Comparison of ENCODE assay signal across 17 mouse cellular contexts in genomic region chr12:31377241-31377640, GRCm38 (mm10). TPM values are rescaled to one million over a fixed set of nuclear protein-coding genes. Genes with fewer than 3 reads are reported as not detected.
DNase-seq lines count a peak whose midpoint lies in the region; ATAC-seq and TF ChIP-seq lines count a peak whose summit lies in the region.
"Had no signal": no experiment of that assay in that cellular context is flagged by ENCODE, and none has a peak within 500 bp of the region (broad histone marks: within the 10 kb centered on the region; RNA-seq: fewer than 3 reads in every experiment).

No protein-coding gene starts in this region.

- no peaks in the 10 kb centered on the region for H3K36me3 ChIP-seq in heart, embryonic 11.5 days (ENCODE audit: control insufficient read depth, insufficient read depth, low read length)
- no peaks in the 10 kb centered on the region for H3K36me3 ChIP-seq in liver, embryonic 11.5 days (ENCODE audit: control insufficient read depth, insufficient read depth, low read length)
- H3K36me3 ChIP-seq in liver, postnatal 0 days (replicated peaks; ENCODE audit: insufficient read depth, low read length) = no peaks in the 10 kb centered on the region
- no peaks in the 10 kb centered on the region for H3K36me3 ChIP-seq in testis, adult 2 months (ENCODE audit: control insufficient read depth, insufficient read depth, low read length)
- H3K36me3 ChIP-seq: limb, embryonic 12.5 days had no signal

- ATAC-seq in heart, embryonic 11.5 days (replicated peaks; ENCODE audit: insufficient number of reproducible peaks, low FRiP score, low TSS enrichment) = no peak
- no peak for ATAC-seq in liver, embryonic 11.5 days (replicated peaks; ENCODE audit: low FRiP score)
- no peak for ATAC-seq in liver, postnatal 0 days
- no peak; the same call in 1 of the 2 replicates for ATAC-seq in cerebellum, adult (ENCODE audit: insufficient number of reproducible peaks, low FRiP score, low TSS enrichment)
- ATAC-seq: CD4-positive, CD25-positive, alpha-beta regulatory T cell, adult 4 months had no signal

- no peak for TF ChIP-seq CTCF in liver, postnatal 0 days (IDR thresholded peaks at IDR 0.05; ENCODE audit: low read depth)
- TF ChIP-seq CTCF in testis, adult 2 months (IDR thresholded peaks at IDR 0.05; ENCODE audit: control insufficient read depth, insufficient read depth, insufficient replicate concordance, low read depth, low read length) = no peak

- no peak for TF ChIP-seq EP300 in liver, postnatal 0 days (IDR thresholded peaks at IDR 0.05; ENCODE audit: low read depth)

- H3K9me3 ChIP-seq in heart, embryonic 11.5 days (replicated peaks; ENCODE audit: control insufficient read depth, low read length) = no peaks in the 10 kb centered on the region
- no peaks in the 10 kb centered on the region for H3K9me3 ChIP-seq in liver, embryonic 11.5 days (ENCODE audit: control insufficient read depth, low read length)
- no peaks in the 10 kb centered on the region for H3K9me3 ChIP-seq in liver, postnatal 0 days (ENCODE audit: low read length)
- H3K9me3 ChIP-seq: limb, embryonic 12.5 days had no signal

- H3K27me3 ChIP-seq in heart, embryonic 11.5 days (ENCODE audit: control insufficient read depth, insufficient read depth, low read length) = no peaks in the 10 kb centered on the region
- H3K27me3 ChIP-seq in liver, embryonic 11.5 days (replicated peaks; ENCODE audit: control insufficient read depth, insufficient read depth, low read length) = no peaks in the 10 kb centered on the region
- H3K27me3 ChIP-seq in liver, postnatal 0 days (ENCODE audit: insufficient read depth, low read length) = no peaks in the 10 kb centered on the region
- H3K27me3 ChIP-seq in testis, adult 2 months (ENCODE audit: control insufficient read depth, insufficient read depth, low read length) = no peaks in the 10 kb centered on the region
- H3K27me3 ChIP-seq: limb, embryonic 12.5 days had no signal

- intact Hi-C loops in heart, postnatal 14 days (cut with DNase I) = loop anchor here (10.0 kb wide), 3 partner anchors 128 to 548 kb away; partner anchors contain the start of gene Gpr22
- intact Hi-C loops in left cerebral cortex, postnatal 14 days (cut with DNase I) = loop anchor here (10.0 kb wide), 4 partner anchors 78 to 548 kb away; partner anchors contain the start of gene Gpr22

- peaks cover 7% of the 10 kb centered on the region for H3K4me1 ChIP-seq in heart, embryonic 11.5 days (ENCODE audit: control insufficient read depth, insufficient read depth, low read length)
- H3K4me1 ChIP-seq in liver, embryonic 11.5 days (replicated peaks; ENCODE audit: control insufficient read depth, insufficient read depth, low read length) = peaks cover 4% of the 10 kb centered on the region; the same call in 1 of the 2 replicates
- 0 out of 2 replicates have a peak, but pooled peaks cover 6% of the 10 kb centered on the region for H3K4me1 ChIP-seq in liver, postnatal 0 days (ENCODE audit: insufficient read depth)
- peaks cover 15% of the 10 kb centered on the region for H3K4me1 ChIP-seq in testis, adult 2 months (ENCODE audit: control insufficient read depth, insufficient read depth, low read length)

- 64% methylated on average over 11 of the region's 11 CpGs for WGBS in heart, embryonic 11.5 days (ENCODE audit: insufficient replicate concordance)
- WGBS in liver, embryonic 11.5 days = 76% methylated on average over 11 of the region's 11 CpGs
- 67% methylated on average over 11 of the region's 11 CpGs for WGBS in liver, postnatal 0 days (ENCODE audit: insufficient replicate concordance)

- TF ChIP-seq POLR2A in testis, adult 2 months (IDR thresholded peaks at IDR 0.05; ENCODE audit: control insufficient read depth, low read depth, low read length) = no peak

- DNase-seq in heart, postnatal 14 days = no peak
- DNase-seq in liver, embryonic 11.5 days (ENCODE audit: low spot score) = no peak
- no peak for DNase-seq in liver, postnatal 0 days
- DNase-seq in testis, postnatal 14 days (ENCODE audit: low spot score) = no peak
- no peak for DNase-seq in left cerebral cortex, postnatal 14 days (ENCODE audit: low spot score in 2 of 2)
- DNase-seq: cerebellum, adult 9-11 months; gastrocnemius, adult 2 months; kidney, adult 18-20 months; right cerebral cortex, postnatal 25 days; thymus, postnatal 36 days had no signal

- H3K4me3 ChIP-seq in heart, embryonic 11.5 days (ENCODE audit: low read depth, low read length) = no peak overlapping the region; the same call in 1 of the 2 replicates
- H3K4me3 ChIP-seq in liver, embryonic 11.5 days (ENCODE audit: low read depth, low read length) = no peak overlapping the region
- H3K4me3 ChIP-seq in liver, postnatal 0 days (ENCODE audit: low read depth, low read length) = no peak overlapping the region
- H3K4me3 ChIP-seq in testis, adult 2 months (ENCODE audit: control insufficient read depth, low read depth, low read length) = peak overlapping the region; percentile 0
- H3K4me3 ChIP-seq: gastrocnemius, adult 2 months; limb, embryonic 12.5 days; myocyte had no signal

- no peak overlapping the region for H3K27ac ChIP-seq in heart, embryonic 11.5 days (ENCODE audit: low read depth, low read length)
- no peak overlapping the region for H3K27ac ChIP-seq in liver, embryonic 11.5 days (ENCODE audit: low read depth, low read length)
- no peak overlapping the region for H3K27ac ChIP-seq in liver, postnatal 0 days (ENCODE audit: low read depth)
- no peak overlapping the region for H3K27ac ChIP-seq in testis, adult 2 months (ENCODE audit: control insufficient read depth, insufficient read depth, low read depth, low read length)
- H3K27ac ChIP-seq: gastrocnemius, adult 2 months; limb, embryonic 12.5 days had no signal

- peak overlapping the region; percentile 65 for H3K4me2 ChIP-seq in heart, embryonic 11.5 days
- peak overlapping the region; percentile 13; the same call in 1 of the 2 replicates for H3K4me2 ChIP-seq in liver, embryonic 11.5 days
- H3K4me2 ChIP-seq in liver, postnatal 0 days (ENCODE audit: low read depth, low read length) = no peak overlapping the region

- no peak overlapping the region; the same call in 1 of the 2 replicates for H3K9ac ChIP-seq in heart, embryonic 11.5 days (ENCODE audit: low read depth, low read length)
- no peak overlapping the region for H3K9ac ChIP-seq in liver, embryonic 11.5 days (ENCODE audit: low read depth, low read length)
- H3K9ac ChIP-seq in liver, postnatal 0 days (replicated peaks) = no peak overlapping the region

RNA-seq across cellular contexts. Expression of gene Slc26a3, which starts 13.4 kb away (rescaled TPM):
- polyA plus RNA-seq in heart, embryonic 11.5 days (2014; fragmentation: Nextera tagmentation; extraction: Ambion mirVana) = 0.07 TPM in 1 of 2 replicates, not detected in the other
- total RNA-seq in heart, postnatal 14 days (2021) = 1 to 10 TPM; 1.1 to 2.0 TPM
- not detected in 2 replicates for polyA plus RNA-seq in liver, embryonic 11.5 days (2014; fragmentation: Nextera tagmentation; extraction: Ambion mirVana)
- polyA plus RNA-seq in liver, postnatal 0 days (2015; fragmentation: Nextera tagmentation; extraction: Ambion mirVana) = 0.07 and 0.09 TPM in 2 replicates
- 0.07 and 0.45 TPM in 2 replicates for polyA plus RNA-seq in testis, adult 2 months (2012; rRNA removed)
- total RNA-seq in left cerebral cortex, postnatal 14 days (2021) = under 1 TPM; 0.11 to 0.25 TPM
- total RNA-seq: gastrocnemius, adult 2 months; hematopoietic stem cell, adult 5-6 weeks had no signal
- polyA plus RNA-seq: CD4-positive, CD25-positive, alpha-beta regulatory T cell, adult 4 months; limb, embryonic 12.5 days; myocyte had no signal

RNA-seq across cellular contexts. Expression of gene Dld, which starts 26.0 kb away (rescaled TPM):
- 207 and 218 TPM in 2 replicates for polyA plus RNA-seq in heart, embryonic 11.5 days (2014; fragmentation: Nextera tagmentation; extraction: Ambion mirVana)
- 100 to 1,000 TPM; 382 to 401 TPM for total RNA-seq in heart, postnatal 14 days (2021)
- polyA plus RNA-seq in liver, embryonic 11.5 days (2014; fragmentation: Nextera tagmentation; extraction: Ambion mirVana) = 139 and 157 TPM in 2 replicates
- 87.6 and 95.6 TPM in 2 replicates for polyA plus RNA-seq in liver, postnatal 0 days (2015; fragmentation: Nextera tagmentation; extraction: Ambion mirVana)
- polyA plus RNA-seq in testis, adult 2 months (2012; rRNA removed) = 18.9 and 24.4 TPM in 2 replicates
- total RNA-seq in left cerebral cortex, postnatal 14 days (2021) = 100 to 1,000 TPM; 112 to 114 TPM
